Mouse (Mus musculus): ENCODE data around the gene Tmem135. TPM values are rescaled to one million over a fixed set of nuclear protein-coding genes. Genes with fewer than 3 reads are reported as not detected.

Tmem135 gene
- polyA plus RNA-seq, 1 experiment from 2014 or later: 24.5 TPM

- ATAC-seq (ENCODE audit: low FRiP score): no peak
- Histone ChIP-seq H3K27me3 (no peaks in the 10 kb centered on the region), H3K9me3 (no peaks in the 10 kb centered on the region), H3K9ac (no peak overlapping the region), H3K4me3 (no peak overlapping the region), H3K36me3 (no peaks in the 10 kb centered on the region), H3K27ac (no peak overlapping the region), H3K4me1 (replicated peaks) (no peaks in the 10 kb centered on the region), H3K4me2 (no peak overlapping the region)
- WGBS: 96% methylated on average over 1 of the region's 1 CpGs
These were observed 181.4 kb downstream of the Tmem135 start for GRCm38 (mm10) chr7:89222609-89223008.

- no peaks in the 10 kb centered on the region for H3K27me3 ChIP-seq
- H3K9ac ChIP-seq: no peak overlapping the region
These were observed 187.4 kb downstream of the Tmem135 start for GRCm38 (mm10) chr7:89216628-89217027.

GRCm38 (mm10) chr7:89216118-89216517 lies 187.9 kb downstream of the Tmem135 start:
- 84% methylated on average over 2 of the region's 2 CpGs for WGBS
- H3K36me3 ChIP-seq: no peaks in the 10 kb centered on the region
- H3K4me2 ChIP-seq: no peak overlapping the region
- no peak overlapping the region; the same call in 1 of the 2 replicates for H3K27ac ChIP-seq
- no peak overlapping the region for H3K4me3 ChIP-seq
- no peaks in the 10 kb centered on the region for H3K27me3 ChIP-seq
- no peak for ATAC-seq (ENCODE audit: low FRiP score)
- no peak overlapping the region for H3K9ac ChIP-seq
- no peaks in the 10 kb centered on the region for H3K9me3 ChIP-seq
- H3K4me1 ChIP-seq (replicated peaks): no peaks in the 10 kb centered on the region; the same call in 1 of the 2 replicates

More at GRCm38 (mm10) chr7:89216628-89217027, 187.4 kb downstream of the Tmem135 start:
- Histone ChIP-seq H3K36me3 (no peaks in the 10 kb centered on the region), H3K27ac (no peak overlapping the region), H3K4me1 (replicated peaks) (no peaks in the 10 kb centered on the region; the same call in 1 of the 2 replicates), H3K9me3 (no peaks in the 10 kb centered on the region), H3K4me3 (no peak overlapping the region), H3K4me2 (no peak overlapping the region)
- no peak for ATAC-seq (ENCODE audit: low FRiP score)
- 84% methylated on average over 1 of the region's 1 CpGs for WGBS

- H3K27me3 ChIP-seq: no peaks in the 10 kb centered on the region
- H3K27ac ChIP-seq: no peak overlapping the region; the same call in 1 of the 2 replicates
- no peak overlapping the region for H3K4me3 ChIP-seq
- peaks cover 4% of the 10 kb centered on the region for H3K4me1 ChIP-seq (replicated peaks)
- H3K9ac ChIP-seq: no peak overlapping the region
- no peaks in the 10 kb centered on the region for H3K9me3 ChIP-seq
- H3K36me3 ChIP-seq: no peaks in the 10 kb centered on the region
- ATAC-seq (ENCODE audit: low FRiP score): no peak
- no peak overlapping the region for H3K4me2 ChIP-seq
- 58% methylated on average over 7 of the region's 7 CpGs for WGBS
These were observed 188.3 kb downstream of the Tmem135 start for GRCm38 (mm10) chr7:89215714-89216113.

GRCm38 (mm10) chr7:89210506-89210905 lies 193.5 kb downstream of the Tmem135 start:
- no peak overlapping the region for H3K4me3 ChIP-seq
- no peak overlapping the region for H3K4me2 ChIP-seq
- peaks cover 9% of the 10 kb centered on the region for H3K4me1 ChIP-seq (replicated peaks)
- no peak for ATAC-seq (ENCODE audit: low FRiP score)
- H3K27ac ChIP-seq: no peak overlapping the region
- H3K36me3 ChIP-seq: no peaks in the 10 kb centered on the region
- no peak overlapping the region for H3K9ac ChIP-seq
- no peaks in the 10 kb centered on the region for H3K27me3 ChIP-seq
- no peaks in the 10 kb centered on the region for H3K9me3 ChIP-seq
- WGBS: 51% methylated on average over 6 of the region's 6 CpGs

GRCm38 (mm10) chr7:89206165-89206564 lies 197.9 kb downstream of the Tmem135 start:
- WGBS: 87% methylated on average over 3 of the region's 3 CpGs
- H3K9me3 ChIP-seq: no peaks in the 10 kb centered on the region
- H3K4me3 ChIP-seq: no peak overlapping the region

GRCm38 (mm10) chr7:89205402-89205801 lies 198.6 kb downstream of the Tmem135 start:
- Histone ChIP-seq H3K9me3 (no peaks in the 10 kb centered on the region), H3K4me2 (no peak overlapping the region), H3K27me3 (no peaks in the 10 kb centered on the region), H3K9ac (no peak overlapping the region), H3K36me3 (no peaks in the 10 kb centered on the region), H3K4me1 (replicated peaks) (peaks cover 2% of the 10 kb centered on the region), H3K27ac (no peak overlapping the region), H3K4me3 (no peak overlapping the region)
- WGBS: 93% methylated on average over 1 of the region's 1 CpGs
- no peak for ATAC-seq (ENCODE audit: low FRiP score)

More at GRCm38 (mm10) chr7:89206165-89206564, 197.9 kb downstream of the Tmem135 start:
- no peak for ATAC-seq (ENCODE audit: low FRiP score)
- no peaks in the 10 kb centered on the region for H3K27me3 ChIP-seq
- no peak overlapping the region for H3K27ac ChIP-seq
- H3K9ac ChIP-seq: no peak overlapping the region
- H3K4me2 ChIP-seq: no peak overlapping the region
- H3K4me1 ChIP-seq (replicated peaks): peaks cover 9% of the 10 kb centered on the region
- no peaks in the 10 kb centered on the region for H3K36me3 ChIP-seq

- Histone ChIP-seq H3K9ac (no peak overlapping the region), H3K4me3 (no peak overlapping the region), H3K27ac (no peak overlapping the region), H3K9me3 (no peaks in the 10 kb centered on the region), H3K36me3 (no peaks in the 10 kb centered on the region), H3K4me2 (no peak overlapping the region), H3K27me3 (no peaks in the 10 kb centered on the region), H3K4me1 (replicated peaks) (no peaks in the 10 kb centered on the region)
- no peak for ATAC-seq (ENCODE audit: low FRiP score)
- WGBS: 78% methylated on average over 5 of the region's 5 CpGs
These were observed 200.9 kb downstream of the Tmem135 start for GRCm38 (mm10) chr7:89203144-89203543.

- no peak overlapping the region for H3K4me2 ChIP-seq
- H3K9ac ChIP-seq: no peak overlapping the region
- ATAC-seq (ENCODE audit: low FRiP score): no peak
- H3K9me3 ChIP-seq: no peaks in the 10 kb centered on the region
- H3K27me3 ChIP-seq: no peaks in the 10 kb centered on the region
- no peak overlapping the region for H3K4me3 ChIP-seq
- no peaks in the 10 kb centered on the region for H3K4me1 ChIP-seq (replicated peaks)
- no peak overlapping the region for H3K27ac ChIP-seq
- H3K36me3 ChIP-seq: no peaks in the 10 kb centered on the region
These were observed 202.1 kb downstream of the Tmem135 start for GRCm38 (mm10) chr7:89201954-89202353.

GRCm38 (mm10) chr7:89198499-89198898 lies 205.5 kb downstream of the Tmem135 start:
- Histone ChIP-seq H3K27me3 (no peaks in the 10 kb centered on the region), H3K4me1 (replicated peaks) (no peaks in the 10 kb centered on the region), H3K4me3 (no peak overlapping the region), H3K9me3 (no peaks in the 10 kb centered on the region), H3K27ac (no peak overlapping the region), H3K36me3 (no peaks in the 10 kb centered on the region), H3K4me2 (no peak overlapping the region), H3K9ac (no peak overlapping the region)
- no peak for ATAC-seq (ENCODE audit: low FRiP score)
- 83% methylated on average over 4 of the region's 4 CpGs for WGBS

GRCm38 (mm10) chr7:89193459-89193858 lies 210.6 kb downstream of the Tmem135 start:
- no peaks in the 10 kb centered on the region for H3K27me3 ChIP-seq
- no peaks in the 10 kb centered on the region for H3K9me3 ChIP-seq
- ATAC-seq (ENCODE audit: low FRiP score): no peak
- no peaks in the 10 kb centered on the region for H3K4me1 ChIP-seq (replicated peaks)
- no peaks in the 10 kb centered on the region for H3K36me3 ChIP-seq
- H3K4me2 ChIP-seq: no peak overlapping the region
- no peak overlapping the region for H3K27ac ChIP-seq
- WGBS: 81% methylated on average over 5 of the region's 5 CpGs
- H3K9ac ChIP-seq: no peak overlapping the region
- H3K4me3 ChIP-seq: no peak overlapping the region

GRCm38 (mm10) chr7:89183928-89184327 lies 220.1 kb downstream of the Tmem135 start:
- Histone ChIP-seq H3K4me1 (replicated peaks) (no peaks in the 10 kb centered on the region), H3K4me2 (no peak overlapping the region), H3K36me3 (no peaks in the 10 kb centered on the region), H3K27me3 (no peaks in the 10 kb centered on the region), H3K27ac (no peak overlapping the region), H3K4me3 (no peak overlapping the region), H3K9ac (no peak overlapping the region), H3K9me3 (no peaks in the 10 kb centered on the region)
- ATAC-seq (ENCODE audit: low FRiP score): no peak
- 76% methylated on average over 4 of the region's 4 CpGs for WGBS

- Histone ChIP-seq H3K9ac (no peak overlapping the region), H3K4me1 (replicated peaks) (no peaks in the 10 kb centered on the region), H3K4me3 (no peak overlapping the region), H3K9me3 (no peaks in the 10 kb centered on the region), H3K36me3 (no peaks in the 10 kb centered on the region), H3K27me3 (no peaks in the 10 kb centered on the region), H3K4me2 (no peak overlapping the region), H3K27ac (no peak overlapping the region)
- WGBS: 84% methylated on average over 5 of the region's 5 CpGs
- ATAC-seq (ENCODE audit: low FRiP score): no peak
These were observed 221.1 kb downstream of the Tmem135 start for GRCm38 (mm10) chr7:89182943-89183342.

Data from hindbrain, embryonic 13.5 days (tissue).